Mouse (Mus musculus): ENCODE measurements around the gene Arhgef39.
"Not testable (repeated sequence)": the region's sequence is repeated elsewhere in the genome, so short reads cannot be mapped to it uniquely, and the experiment has no call there.

Arhgef39 gene

DNA sequence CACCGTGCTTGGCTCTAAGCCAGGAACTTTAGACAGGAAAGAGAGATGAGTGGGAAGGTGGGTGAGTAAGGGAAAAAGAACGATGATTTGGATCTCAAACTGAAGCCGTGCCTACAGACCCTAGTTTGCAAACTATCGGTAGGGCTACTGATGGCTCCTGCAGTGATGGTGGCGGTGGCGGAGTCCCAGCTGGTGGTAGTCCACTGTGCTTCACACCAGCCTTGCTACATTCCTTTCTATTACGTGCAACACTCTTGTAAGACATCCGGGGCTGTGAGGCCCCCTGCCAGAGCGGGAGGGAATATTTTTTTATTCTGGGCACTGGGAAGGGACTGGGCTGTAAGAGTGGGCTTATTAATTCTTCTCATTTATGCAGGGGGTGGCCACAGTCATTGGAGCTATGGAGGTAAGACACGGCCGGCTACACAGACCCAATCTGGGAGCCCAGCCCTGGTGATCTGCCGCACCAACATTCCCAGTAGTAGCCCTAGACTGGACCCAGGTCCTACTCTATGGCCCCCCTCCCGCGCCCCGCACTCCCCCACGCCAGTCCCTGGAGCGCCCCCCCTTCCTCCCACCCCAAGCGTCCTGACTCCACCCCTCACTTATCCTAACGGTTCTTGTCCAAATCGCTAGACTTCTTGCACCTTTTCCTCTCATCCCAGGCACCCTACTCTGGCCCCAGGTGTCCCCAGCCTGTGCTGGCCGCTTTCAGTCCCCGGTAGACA, 8.6 kb upstream of the Arhgef39 start:
- no peak for DNase-seq (ENCODE audit: low spot score)

DNA sequence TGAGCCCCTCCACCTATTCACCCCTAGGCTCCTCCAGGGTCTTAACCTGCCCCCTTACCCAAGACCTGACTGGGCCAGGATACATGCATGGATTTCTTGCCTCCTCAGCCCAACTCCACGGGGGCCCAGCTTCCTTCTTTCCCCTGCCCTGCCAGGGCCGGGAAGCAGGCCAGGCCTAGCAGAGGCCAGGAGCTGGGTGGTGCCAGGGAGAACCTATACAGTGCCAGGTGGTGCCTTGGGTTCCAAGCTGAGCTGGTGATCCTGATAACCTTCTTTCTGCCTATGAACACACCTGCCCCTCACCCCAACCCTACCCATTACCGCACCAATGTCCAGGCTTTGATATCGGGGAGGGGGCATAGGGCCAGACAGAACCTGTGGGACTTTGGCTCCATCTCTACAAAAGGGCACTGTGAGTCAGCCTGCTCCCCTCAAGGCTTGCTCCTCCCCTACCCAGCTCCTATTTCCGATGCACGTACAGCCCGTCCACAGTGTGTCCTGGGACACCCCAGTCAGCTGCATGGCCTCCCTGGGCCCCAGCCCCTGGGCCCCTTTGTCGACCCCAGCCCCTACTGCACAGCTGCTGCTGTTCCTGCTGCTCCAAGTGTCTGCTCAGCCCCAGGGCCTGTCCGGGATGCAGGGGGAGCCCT, 7.2 kb upstream of the Arhgef39 start, which contains the start of gene Car9:
Car9 (plus strand) TSS at position 431 of the 650 bp plus-strand sequence.
- DNase-seq (ENCODE audit: low spot score) = no peak

DNA sequence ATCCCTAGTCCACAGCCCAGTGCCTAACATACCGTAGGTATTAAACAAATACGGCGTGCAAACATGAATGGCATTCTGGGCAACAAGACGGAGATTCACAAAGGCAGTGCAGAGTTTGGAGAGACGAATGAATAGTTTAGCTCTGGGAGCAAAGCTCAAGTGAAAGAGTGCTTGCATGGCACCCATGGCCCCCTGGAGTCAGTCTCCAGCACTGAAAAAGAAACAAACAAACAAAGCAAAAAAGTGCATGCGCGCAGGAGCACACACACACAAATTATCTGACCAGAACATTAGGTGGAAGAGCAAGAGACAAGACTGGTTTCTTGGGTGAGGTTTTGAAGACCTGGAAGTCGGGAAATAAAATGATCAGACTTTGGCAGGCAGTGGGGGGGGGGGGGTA, 6.6 kb upstream of the Arhgef39 start:
- DNase-seq (ENCODE audit: low spot score) = no peak

DNA sequence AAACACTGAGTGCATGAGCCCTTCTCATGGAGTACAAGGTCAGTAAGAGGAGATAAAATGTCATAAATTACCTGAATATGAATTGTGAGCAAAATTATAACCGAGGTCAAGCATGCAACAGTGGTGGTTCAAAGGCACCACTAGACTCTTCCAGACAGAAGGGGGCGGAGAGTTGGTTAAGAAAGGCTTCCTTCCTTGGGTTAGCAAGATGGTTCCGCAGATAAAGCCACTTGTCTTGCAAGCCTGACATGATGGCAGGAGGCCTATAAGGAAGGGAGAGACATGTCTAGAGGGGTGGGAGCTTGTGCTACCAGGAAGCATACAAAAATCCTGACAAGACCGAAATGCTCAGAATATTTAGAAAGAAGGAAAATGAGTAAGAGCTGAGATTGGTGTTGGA, 4.8 kb upstream of the Arhgef39 start:
- no peak for DNase-seq (ENCODE audit: low spot score)

DNA sequence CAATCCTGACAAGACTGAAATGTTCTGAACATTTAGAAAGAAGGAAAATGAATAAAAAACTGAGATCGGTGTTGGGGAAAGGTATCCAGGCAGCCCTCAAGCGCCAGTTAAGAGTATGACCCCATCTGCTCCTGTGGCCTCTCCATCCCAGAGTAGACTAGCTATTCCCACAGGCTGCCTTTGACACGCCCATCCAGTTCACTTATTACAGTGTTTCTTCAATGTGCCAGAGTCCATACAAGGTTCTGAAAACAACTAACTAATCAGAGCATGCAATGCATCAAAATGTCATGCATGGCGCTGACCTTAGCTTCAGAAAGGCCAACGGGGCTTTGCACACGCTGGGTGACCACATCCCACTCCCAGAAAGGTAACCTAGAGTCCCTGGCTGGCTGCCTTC, 4.0 kb upstream of the Arhgef39 start:
- DNase-seq (ENCODE audit: low spot score) = no peak

DNA sequence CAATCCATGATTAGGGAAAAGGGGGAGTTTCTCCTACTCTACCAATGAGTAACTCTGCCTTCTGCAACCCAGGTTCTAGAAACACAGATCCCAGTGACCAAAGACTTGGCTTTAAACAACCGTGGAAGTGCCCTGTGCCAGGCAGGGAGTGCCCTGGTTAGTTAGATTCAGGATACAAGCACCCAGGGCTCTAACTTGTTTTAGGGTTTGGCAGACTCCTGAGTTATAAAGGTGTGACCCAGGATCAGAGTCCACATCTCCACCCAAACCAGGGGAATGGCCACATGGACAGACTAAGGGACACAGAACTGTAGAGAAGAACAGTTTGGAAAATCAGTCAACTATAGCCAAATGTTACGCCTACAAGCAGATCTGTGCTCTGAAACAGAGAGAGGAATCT, 3.5 kb upstream of the Arhgef39 start:
- no peak for DNase-seq (ENCODE audit: low spot score)

DNA sequence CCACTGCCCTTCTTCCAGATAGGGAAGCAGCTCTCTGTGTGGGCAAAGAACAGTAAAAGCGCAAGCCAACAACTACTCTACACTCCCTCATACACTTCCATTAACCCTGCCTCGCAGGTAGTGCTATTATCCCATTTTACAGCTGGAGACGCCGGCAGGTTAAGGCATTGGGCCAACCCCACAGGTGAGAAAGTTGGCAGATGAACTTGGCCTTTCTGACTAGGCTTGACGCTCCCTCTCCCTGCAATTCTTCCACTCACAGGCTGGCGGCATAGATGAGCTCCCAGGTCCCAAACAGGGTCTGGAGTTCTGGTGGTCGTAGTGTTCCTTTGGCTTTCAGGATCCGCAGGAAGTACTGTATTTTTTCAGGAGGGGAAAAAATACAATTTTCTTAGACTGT, 512 bp downstream of the Arhgef39 start:
- peak; percentile 83 for DNase-seq (ENCODE audit: low spot score)

DNA sequence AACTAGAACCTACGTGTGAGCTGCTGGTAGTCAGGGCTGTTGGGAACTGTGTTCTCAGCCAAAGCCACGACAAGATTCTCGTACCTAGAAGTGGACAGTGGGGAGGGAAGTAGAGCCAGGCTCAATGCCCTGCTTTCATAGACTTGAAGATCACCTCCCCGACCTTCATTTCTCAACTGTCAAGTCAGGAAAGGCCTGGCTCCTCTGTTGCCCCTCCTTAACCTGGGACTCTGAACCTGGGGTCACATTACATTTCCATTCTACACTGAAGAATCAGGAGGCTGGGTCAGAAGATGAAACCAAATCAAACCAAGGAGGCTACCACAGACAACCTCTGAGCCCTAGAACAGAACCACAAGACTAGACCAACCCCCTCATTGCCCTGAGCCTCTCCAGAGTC, 1.5 kb downstream of the Arhgef39 start:
- DNase-seq (ENCODE audit: low spot score) = no peak

DNA sequence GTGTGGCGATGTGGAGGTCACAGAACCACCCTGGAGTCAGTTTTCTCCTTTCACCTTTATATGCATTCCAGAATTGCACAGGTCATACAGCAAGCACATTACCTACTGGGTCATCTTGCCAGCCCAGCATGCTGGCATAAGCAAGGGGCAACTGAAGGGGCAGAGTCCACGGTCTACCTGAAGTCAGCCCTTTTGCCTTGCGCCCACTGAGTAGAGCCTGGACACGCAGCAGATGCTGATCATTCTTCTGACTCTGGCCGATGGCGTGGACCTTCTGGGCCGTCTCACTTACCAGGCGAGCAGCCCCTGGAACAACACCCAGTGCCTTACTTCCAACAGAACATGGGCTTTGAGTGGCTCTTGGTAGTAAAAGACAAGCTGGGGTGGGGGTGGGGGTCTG, 2.1 kb downstream of the Arhgef39 start:
- no peak for DNase-seq (ENCODE audit: low spot score)

DNA sequence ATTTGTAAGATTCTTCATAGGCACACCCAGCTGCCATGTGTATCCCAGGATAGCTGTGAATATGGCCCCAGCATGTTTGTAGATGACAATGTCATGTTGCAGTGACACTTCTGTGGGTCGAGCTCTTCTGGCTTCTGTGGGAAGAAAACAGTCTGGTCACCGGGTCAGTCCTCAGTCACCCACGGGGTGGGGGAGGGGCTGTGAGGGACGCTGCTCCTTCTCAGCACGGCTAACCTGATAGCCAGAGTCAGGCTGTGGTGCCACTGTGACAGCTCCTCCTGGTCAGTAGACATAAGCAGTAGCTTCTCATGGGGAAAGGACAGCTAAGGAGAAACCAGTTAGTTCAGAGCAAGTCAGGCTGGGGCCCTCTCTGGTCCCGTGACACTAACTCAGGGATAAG, 2.9 kb downstream of the Arhgef39 start:
- no peak for DNase-seq (ENCODE audit: low spot score)

DNA sequence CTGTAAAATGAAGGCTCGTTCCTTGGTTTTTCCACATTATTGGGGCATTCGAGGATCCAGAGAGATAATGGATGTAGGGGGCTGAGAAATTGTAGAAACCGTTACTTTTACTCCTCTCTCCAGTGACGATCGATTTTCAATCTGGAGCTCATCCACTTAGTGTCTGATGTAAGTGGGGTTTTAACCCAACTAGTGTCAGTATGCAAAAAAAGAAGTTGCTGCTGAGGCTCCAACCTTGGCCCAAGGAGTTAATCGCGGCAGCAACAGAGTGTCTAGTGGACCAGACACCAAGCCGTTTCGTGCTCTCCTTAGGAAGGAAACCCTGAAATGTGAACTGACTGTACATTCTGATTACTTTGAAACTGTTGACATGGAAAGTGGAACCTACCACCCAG, 5.7 kb downstream of the Arhgef39 start:
- DNase-seq (ENCODE audit: low spot score) = peak; percentile 35

DNA sequence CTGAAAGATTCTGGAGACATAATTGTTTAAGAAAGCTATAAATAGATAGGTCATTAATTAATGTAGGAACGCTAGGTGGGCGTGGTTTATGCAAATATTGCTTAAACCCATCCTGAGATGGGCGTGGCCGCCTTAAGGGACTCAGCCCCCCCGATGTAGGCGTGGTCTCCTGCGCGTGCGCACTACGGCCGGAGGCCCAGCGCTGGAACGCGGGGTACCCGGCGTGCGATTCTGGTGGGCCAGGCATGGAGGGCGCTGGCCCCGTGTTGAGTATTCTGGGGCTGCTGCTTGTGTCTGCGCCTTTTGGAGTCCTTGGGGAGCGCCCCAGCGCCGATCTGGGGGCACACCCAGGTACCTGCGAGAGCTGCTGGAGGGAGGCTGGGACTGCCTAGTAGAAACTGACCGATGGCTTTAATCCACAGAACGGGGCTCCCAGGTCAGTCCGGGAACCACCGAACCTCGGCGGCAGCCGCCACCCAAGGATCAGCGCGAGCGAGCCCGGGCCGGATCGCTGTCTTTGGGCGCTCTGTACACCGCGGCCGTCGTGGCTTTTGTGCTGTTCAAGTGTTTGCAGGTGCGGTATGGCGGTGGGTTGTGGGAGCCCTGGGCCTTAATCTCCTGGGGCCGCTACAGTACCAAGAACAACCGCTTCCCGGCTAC, 6.2 kb downstream of the Arhgef39 start:
- peak; percentile 98 for DNase-seq (ENCODE audit: low spot score)

DNA sequence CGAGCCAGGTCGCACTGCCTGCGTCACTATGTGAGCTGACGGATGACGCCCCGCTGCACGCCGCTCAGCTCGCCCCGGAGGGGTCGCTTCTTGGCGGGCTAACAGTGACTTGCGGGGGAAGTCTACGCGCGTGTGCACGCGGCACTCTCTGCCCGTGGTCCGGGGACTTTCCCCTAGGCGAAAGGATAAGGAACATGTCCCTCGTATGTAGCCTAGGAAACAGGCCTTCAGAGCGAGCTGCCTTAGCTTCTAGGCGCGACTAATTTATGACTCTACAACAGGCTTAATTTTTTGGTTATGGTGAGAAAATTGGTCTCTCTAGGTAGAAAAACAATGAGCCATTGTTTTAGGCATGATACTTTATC, 6.7 kb downstream of the Arhgef39 start, which contains the start of gene Ccdc107:
Ccdc107 (plus strand) TSS at position 80 of the 365 bp plus-strand sequence.
- DNase-seq (ENCODE audit: low spot score) = peak; percentile 95

DNA sequence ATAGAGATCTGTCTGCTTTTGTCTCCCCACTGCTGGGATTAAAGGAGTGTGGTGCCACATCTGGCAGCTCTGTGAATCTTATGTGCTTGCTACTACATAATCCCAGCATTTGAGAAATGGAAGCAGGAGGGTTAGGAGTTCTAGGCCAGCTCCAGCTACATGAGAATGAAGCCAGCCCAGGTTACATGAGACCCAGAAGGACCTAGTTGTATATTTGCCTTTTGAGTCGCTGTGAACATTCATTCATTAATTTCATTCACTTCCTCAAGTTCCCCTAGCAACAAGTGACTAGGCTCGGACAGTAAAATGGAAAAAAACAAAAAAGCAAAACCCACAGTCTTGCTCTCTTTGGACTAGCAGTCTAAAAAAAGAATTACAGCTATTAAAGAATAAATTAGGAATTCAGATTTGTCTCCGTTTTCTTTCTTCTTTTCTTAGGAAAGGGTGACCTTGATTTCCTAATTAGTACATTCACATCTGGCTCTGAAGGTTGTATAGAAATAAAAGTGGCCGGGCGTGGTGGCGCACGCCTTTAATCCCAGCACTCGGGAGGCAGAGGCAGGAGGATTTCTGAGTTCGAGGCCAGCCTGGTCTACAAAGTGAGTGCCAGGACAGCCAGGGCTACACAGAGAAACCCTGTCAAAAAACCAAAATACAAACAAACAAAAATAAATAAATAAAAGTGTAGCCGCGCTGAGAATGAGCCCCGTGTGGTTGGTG, 7.2 kb downstream of the Arhgef39 start:
- DNase-seq (ENCODE audit: low spot score) = no peak

DNA sequence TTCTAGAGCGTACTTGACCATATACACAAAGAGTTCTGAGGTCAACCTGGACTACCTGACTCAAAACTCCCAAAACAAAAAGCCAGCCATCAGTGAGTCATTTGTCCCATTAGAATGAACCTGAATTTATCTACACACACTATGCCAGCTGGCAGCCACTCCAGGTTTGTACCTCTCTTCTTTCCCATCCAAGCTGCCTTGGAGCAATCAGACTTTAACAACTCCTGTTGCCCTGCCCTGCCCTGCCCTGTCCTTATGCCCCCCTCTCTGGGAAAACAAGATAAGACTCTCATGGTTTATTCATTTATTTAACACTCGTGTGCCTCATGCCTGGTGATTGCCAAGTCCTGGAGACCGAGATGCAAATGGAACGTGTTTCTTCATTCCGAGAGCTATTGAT, 8.7 kb downstream of the Arhgef39 start:
- DNase-seq (ENCODE audit: low spot score) = no peak

DNA sequence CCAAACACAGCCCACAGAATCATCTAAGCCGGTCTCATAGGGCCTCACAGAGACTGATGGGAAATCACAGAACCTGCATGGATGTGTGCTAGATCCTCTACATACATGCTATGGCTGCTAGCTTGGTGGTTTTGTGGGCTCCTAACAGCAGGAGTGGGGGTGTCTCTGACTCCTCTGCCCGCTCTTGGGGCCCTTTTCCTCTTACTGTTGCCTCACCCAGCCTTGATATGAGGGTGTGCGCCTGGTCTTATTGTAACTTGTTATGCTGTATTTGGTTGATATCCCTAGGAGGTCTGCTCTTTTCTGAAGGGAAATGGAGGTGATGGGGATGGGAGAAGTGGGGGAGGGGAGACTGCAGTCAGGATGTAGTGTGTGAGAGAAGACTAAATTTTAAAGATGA, 9.9 kb downstream of the Arhgef39 start:
- no peak for DNase-seq (ENCODE audit: low spot score)

DNA sequence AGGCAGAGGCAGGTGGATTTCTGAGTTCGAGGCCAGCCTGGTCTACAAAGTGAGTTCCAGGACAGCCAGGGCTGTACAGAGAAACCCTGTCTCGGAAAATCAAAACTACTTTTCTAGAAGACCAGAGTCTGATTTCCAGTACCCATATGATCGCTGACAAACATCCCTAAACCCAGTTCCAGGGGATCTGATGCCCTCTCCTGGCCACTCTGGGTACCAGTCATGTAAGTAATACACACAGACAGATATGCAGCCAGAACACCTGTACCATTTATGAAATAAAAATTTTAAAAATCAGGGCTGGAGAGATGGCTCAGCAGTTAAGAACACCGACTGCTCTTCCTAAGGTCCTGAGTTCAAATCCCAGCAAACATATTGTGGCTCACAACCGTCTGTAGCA, 13.8 kb downstream of the Arhgef39 start:
- not testable (repeated sequence) for DNase-seq (ENCODE audit: low spot score)

DNA sequence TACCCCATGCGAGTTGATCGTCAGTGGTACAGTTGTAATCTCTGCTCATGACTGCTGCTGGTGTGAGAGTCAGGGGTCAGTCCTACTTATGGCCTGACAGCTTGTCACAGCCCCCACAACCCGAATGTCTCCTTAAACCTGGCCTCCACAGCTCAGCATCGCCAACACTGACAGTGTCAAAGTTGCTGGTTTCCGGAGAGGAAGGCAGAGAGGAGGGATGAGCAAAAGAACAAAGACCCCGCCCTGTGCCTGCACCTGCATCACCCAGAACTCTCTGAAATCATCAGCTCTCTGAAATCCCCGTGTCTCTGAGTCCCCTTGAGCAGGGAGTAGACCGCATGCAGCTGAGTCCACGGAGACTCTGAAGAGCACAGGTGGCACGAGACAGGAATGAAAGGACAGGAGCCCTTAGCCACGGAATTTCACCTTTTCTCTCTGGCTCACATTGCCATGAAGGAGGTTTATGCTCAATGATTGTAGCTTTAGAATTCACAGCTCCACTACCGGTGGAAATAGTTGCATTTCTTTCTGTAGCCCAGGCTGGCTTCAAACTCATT, 15.9 kb downstream of the Arhgef39 start, which contains the start of gene Sit1:
Sit1 (minus strand) TSS at position 200 of the 557 bp plus-strand sequence.
- no peak for DNase-seq (ENCODE audit: low spot score)

DNA sequence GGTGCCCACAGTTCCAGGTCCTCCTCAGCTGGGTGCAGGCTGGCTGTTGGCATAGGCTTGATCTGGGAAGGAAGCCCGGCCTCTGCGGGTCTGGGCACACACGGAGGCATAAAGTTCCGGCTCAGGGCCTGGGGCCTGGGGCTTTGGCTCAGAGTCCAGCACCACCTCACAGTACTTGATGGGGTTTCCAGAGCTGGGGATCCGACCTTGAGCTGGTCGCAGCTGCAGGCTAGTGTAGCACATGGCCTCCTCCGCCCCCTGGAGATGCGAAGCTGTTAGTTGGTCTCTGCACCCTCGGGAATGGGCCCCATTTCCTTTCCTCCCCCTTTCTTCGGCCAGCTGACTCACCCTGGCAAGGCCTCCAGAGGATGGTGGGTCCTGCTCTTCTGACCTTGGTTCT, 16.9 kb downstream of the Arhgef39 start:
- DNase-seq (ENCODE audit: low spot score) = no peak

DNA sequence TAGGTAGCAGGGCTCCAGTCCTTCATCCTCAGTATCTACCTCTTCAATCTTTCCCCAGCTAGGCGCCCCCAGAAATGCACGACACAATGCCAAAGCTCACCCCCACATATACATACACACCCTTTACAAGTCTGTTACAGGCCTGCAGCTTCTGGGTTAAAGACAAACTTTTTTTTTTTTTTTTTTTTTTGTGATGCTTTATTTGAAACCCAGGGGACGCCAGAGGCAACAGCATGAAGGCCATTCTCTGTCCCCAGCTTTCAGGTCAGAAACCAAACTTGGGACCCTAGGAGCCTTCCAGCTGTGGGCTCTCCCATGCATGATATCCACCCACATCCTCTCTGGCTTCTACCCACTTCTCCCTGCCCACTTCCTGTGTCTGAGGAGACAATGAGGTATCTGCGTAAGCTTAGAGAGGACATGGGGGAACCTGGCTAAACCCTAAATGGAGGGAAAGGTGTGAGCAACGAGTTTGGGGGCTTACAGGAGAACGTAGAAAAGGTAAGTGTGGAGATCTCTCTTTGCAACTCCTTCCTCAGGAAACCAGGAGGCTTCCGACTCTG, 17.5 kb downstream of the Arhgef39 start:
- no peak for DNase-seq (ENCODE audit: low spot score)

DNA sequence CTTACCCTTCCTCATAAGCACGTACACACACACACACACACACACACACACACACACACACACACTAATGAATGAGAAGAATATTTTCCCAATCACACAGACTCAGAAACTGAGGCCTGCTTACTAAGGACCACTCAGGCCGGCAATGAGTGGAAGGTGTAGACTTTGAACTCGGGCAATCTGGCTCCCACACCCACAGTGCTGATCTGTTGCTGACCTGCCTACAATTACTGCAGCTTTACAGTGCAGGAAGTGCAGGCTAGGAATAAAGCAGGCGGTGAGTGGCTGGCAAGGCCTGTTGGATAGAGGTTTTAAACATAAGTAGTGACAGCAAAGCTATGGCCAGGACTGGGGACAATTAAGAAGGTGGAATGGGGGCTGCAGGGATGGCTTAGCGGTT, 18.5 kb downstream of the Arhgef39 start:
- no peak for DNase-seq (ENCODE audit: low spot score)
